Mouse (Mus musculus): ENCODE data around the gene Cenpp. TPM values are rescaled to one million over a fixed set of nuclear protein-coding genes. Genes with fewer than 3 reads are reported as not detected.

The Cenpp gene
- total and polyA plus RNA-seq, 3 experiments = 0.57 to 2.4 (median 1.8) TPM

DNA sequence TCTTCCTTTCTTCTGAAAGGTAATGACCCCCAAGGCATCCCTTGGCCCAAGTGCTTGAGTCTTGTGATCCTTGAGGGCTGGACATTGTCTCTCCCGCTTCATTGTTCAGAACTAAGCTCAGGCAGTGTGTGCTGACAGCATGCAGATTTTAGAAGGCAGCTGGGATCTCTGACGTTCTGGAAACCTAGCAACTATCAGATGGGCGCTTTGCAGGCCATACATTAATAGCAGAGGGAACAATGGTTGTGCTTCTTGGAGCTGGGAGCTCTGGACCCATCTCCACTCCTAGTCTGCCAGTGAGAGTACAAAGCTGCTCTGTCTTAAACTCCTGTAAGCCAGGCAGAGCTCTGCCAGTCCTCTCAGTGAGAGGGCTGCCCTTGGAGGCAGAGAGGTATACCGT, 216.4 kb downstream of the Cenpp start:
- TF ChIP-seq EP300 (IDR thresholded peaks at IDR 0.05; ENCODE audit: insufficient read depth, low read depth, low read length) (no peak), CTCF (IDR thresholded peaks at IDR 0.05) (no peak), POLR2A (IDR thresholded peaks at IDR 0.05; ENCODE audit: insufficient read depth, low read depth, low read length) (no peak)
- no peaks in the 10 kb centered on the region for H3K4me1 ChIP-seq (ENCODE audit: control insufficient read depth, insufficient read depth, low read length)
- H3K27ac ChIP-seq = no peak overlapping the region
- H3K4me3 ChIP-seq = no peak overlapping the region
- DNase-seq = no peak
- H3K36me3 ChIP-seq (ENCODE audit: control insufficient read depth, insufficient read depth, low read length) = no peaks in the 10 kb centered on the region
- WGBS = 49% methylated on average over 4 of the region's 4 CpGs
- no peak overlapping the region for H3K9ac ChIP-seq (ENCODE audit: low read depth, low read length)
- H3K27me3 ChIP-seq (ENCODE audit: control insufficient read depth, insufficient read depth, low read length) = no peaks in the 10 kb centered on the region
- intact Hi-C loops (cut with DNase I) = no loop called here
- H3K79me2 ChIP-seq (replicated peaks; ENCODE audit: control insufficient read depth, insufficient read depth, low read length) = peaks cover 2% of the 10 kb centered on the region; the same call in 1 of the 2 replicates

DNA sequence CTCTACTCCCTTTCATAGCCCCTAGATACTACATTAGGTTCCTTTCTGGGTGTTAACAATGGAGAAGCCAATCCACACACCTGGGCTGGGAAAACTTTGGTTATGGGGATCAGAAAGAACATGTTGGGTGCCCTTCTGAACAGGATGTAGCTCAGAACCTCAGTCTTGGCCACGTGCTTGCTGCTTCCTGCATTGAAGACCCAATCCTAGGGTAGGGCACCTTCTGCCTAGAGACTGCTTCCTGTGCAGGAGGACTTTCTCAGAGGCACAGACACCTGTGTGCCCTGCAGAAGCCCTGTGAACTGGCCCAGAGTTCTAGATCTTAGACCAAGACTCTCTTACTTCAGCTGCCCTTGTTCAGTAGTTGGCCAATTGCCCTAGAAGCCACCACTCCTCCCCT, 216.8 kb downstream of the Cenpp start:
- no peak overlapping the region for H3K27ac ChIP-seq
- H3K36me3 ChIP-seq (ENCODE audit: control insufficient read depth, insufficient read depth, low read length) = 0 out of 2 replicates have a peak, but pooled peaks cover under 1% of the 10 kb centered on the region
- WGBS = 56% methylated on average over 1 of the region's 1 CpGs
- intact Hi-C loops (cut with DNase I) = no loop called here
- DNase-seq = no peak
- no peak overlapping the region for H3K9ac ChIP-seq (ENCODE audit: low read depth, low read length)
- no peak overlapping the region for H3K4me3 ChIP-seq
- peaks cover 2% of the 10 kb centered on the region; the same call in 1 of the 2 replicates for H3K79me2 ChIP-seq (replicated peaks; ENCODE audit: control insufficient read depth, insufficient read depth, low read length)
- no peaks in the 10 kb centered on the region for H3K27me3 ChIP-seq (ENCODE audit: control insufficient read depth, insufficient read depth, low read length)
- H3K4me1 ChIP-seq (ENCODE audit: control insufficient read depth, insufficient read depth, low read length) = no peaks in the 10 kb centered on the region
- TF ChIP-seq CTCF (IDR thresholded peaks at IDR 0.05) (no peak), EP300 (IDR thresholded peaks at IDR 0.05; ENCODE audit: insufficient read depth, low read depth, low read length) (no peak), POLR2A (IDR thresholded peaks at IDR 0.05; ENCODE audit: insufficient read depth, low read depth, low read length) (no peak)

DNA sequence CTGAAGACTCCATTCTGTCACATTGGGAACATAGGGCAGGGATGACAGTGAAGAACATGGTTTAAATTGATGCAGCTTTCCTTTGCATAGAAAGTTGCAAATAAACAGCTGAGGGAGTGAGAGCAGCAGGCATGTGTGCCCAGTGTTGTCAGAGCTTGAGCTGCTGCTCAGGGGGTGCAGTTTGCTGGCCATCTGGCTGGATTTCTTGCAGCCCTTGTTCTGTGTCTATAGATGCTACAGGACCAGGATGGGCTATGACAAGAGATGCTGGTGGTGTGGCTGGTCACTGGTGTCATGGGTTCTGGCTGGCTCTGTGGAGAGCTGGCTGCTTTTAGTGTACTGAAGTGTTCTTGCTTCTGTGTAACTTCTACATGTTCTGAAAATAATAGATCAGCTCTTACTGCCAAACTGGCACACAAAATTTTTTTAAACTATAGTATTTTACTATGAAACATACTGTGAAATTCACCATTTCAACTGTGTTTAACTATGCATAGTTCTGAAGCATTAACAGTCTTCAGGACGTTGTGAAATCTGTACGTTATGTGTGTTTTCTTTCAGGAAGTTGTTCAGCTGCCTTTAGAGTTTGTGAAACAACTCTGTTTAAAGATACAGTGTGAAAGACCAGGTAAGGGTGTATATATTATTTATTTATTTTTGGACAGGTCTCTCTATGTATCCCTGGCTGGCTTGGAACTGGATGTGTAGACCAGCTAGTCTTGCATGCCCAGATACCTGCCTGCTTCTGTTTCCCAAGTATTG, 219.1 kb downstream of the Cenpp start:
- TF ChIP-seq CTCF (IDR thresholded peaks at IDR 0.05) = no peak
- no peak for TF ChIP-seq EP300 (IDR thresholded peaks at IDR 0.05; ENCODE audit: insufficient read depth, low read depth, low read length)
- TF ChIP-seq POLR2A (IDR thresholded peaks at IDR 0.05; ENCODE audit: insufficient read depth, low read depth, low read length) = no peak

DNA sequence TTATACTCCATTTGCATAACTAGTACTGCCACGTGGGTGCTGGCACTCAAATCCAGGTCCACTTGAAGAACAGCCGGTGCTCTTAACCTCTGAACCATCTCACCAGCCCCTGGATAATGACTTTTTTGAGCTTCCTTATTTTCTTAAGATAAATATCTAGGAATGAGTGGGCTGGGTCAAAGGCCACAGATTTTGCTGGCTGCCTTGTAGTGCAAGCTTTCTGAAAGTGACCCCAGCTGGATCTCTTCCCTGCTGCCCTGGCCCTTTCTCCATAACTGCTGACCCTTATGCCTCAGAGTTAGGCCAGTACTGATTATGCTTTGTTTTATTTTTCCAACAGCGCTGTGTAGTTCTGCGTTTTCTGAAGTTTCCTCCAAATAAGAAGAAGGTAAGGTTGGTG, 222.1 kb downstream of the Cenpp start:
- no peak for DNase-seq
- Histone ChIP-seq H3K27ac (no peak overlapping the region), H3K4me3 (no peak overlapping the region), H3K27me3 (ENCODE audit: control insufficient read depth, insufficient read depth, low read length) (no peaks in the 10 kb centered on the region), H3K4me1 (ENCODE audit: control insufficient read depth, insufficient read depth, low read length) (peaks cover 7% of the 10 kb centered on the region), H3K9ac (ENCODE audit: low read depth, low read length) (no peak overlapping the region), H3K79me2 (replicated peaks; ENCODE audit: control insufficient read depth, insufficient read depth, low read length) (peaks cover 4% of the 10 kb centered on the region), H3K36me3 (ENCODE audit: control insufficient read depth, insufficient read depth, low read length) (0 out of 2 replicates have a peak, but pooled peaks cover 2% of the 10 kb centered on the region)
- TF ChIP-seq EP300 (IDR thresholded peaks at IDR 0.05; ENCODE audit: insufficient read depth, low read depth, low read length) (no peak), POLR2A (IDR thresholded peaks at IDR 0.05; ENCODE audit: insufficient read depth, low read depth, low read length) (no peak), CTCF (IDR thresholded peaks at IDR 0.05) (no peak)
- 51% methylated on average over 4 of the region's 4 CpGs for WGBS
- intact Hi-C loops (cut with DNase I) = no loop called here

More for the DNA sequence above, 219.1 kb downstream of the Cenpp start:
- no peak overlapping the region for H3K9ac ChIP-seq (ENCODE audit: low read depth, low read length)
- 93% methylated on average over 2 of the region's 2 CpGs for WGBS
- H3K4me3 ChIP-seq = no peak overlapping the region
- intact Hi-C loops (cut with DNase I) = no loop called here
- no peak overlapping the region for H3K27ac ChIP-seq
- H3K36me3 ChIP-seq (ENCODE audit: control insufficient read depth, insufficient read depth, low read length) = 0 out of 2 replicates have a peak, but pooled peaks cover 2% of the 10 kb centered on the region
- H3K27me3 ChIP-seq (ENCODE audit: control insufficient read depth, insufficient read depth, low read length) = no peaks in the 10 kb centered on the region
- H3K4me1 ChIP-seq (ENCODE audit: control insufficient read depth, insufficient read depth, low read length) = no peaks in the 10 kb centered on the region
- H3K79me2 ChIP-seq (replicated peaks; ENCODE audit: control insufficient read depth, insufficient read depth, low read length) = peaks cover 2% of the 10 kb centered on the region; the same call in 1 of the 2 replicates
- no peak for DNase-seq

DNA sequence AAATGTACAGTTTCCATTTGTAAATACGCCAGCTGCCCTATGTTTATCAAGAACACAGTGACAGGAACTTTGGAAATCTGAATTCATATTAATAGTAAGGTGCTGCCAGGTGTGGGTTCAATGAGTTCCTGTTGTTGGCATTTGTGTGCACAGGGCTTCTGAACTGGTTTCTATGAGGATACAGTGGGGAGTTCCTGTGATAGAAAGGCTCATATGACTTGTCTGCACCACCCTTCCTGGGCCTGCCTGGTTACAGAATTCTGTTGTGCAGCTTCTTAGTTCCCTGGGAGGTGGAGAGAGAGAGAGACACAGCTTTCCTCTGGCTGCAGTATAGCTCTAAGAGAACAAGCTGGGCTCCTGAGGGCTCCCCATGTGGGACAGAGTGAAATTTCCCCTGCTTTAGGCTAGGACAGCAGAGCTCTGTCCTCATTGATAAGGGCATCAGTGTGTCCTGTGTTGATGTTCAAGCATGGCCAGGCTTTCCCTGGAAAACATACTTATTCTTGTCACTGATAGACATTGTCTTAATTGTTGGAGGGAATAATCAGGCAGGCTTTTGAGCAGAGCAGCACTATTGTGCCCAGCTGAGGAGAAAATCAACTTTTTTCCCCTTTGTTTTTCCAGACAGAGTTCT, 224.4 kb downstream of the Cenpp start:
- DNase-seq = peak in 1 of 2 experiments; percentile 16
- Histone ChIP-seq H3K27me3 (ENCODE audit: control insufficient read depth, insufficient read depth, low read length) (no peaks in the 10 kb centered on the region), H3K4me3 (no peak overlapping the region), H3K36me3 (ENCODE audit: control insufficient read depth, insufficient read depth, low read length) (0 out of 2 replicates have a peak, but pooled peaks cover 2% of the 10 kb centered on the region), H3K4me1 (ENCODE audit: control insufficient read depth, insufficient read depth, low read length) (peaks cover 7% of the 10 kb centered on the region), H3K27ac (peak overlapping the region; percentile 55), H3K9ac (ENCODE audit: low read depth, low read length) (peak overlapping the region; percentile 51), H3K79me2 (replicated peaks; ENCODE audit: control insufficient read depth, insufficient read depth, low read length) (peaks cover 4% of the 10 kb centered on the region)
- intact Hi-C loops (cut with DNase I) = no loop called here
- TF ChIP-seq EP300 (IDR thresholded peaks at IDR 0.05; ENCODE audit: insufficient read depth, low read depth, low read length) (0 out of 2 replicates have a peak, but pooled peaks have one; percentile 9), CTCF (IDR thresholded peaks at IDR 0.05) (no peak), POLR2A (IDR thresholded peaks at IDR 0.05; ENCODE audit: insufficient read depth, low read depth, low read length) (0 out of 2 replicates have a peak, but pooled peaks have one; percentile 25)
- 43% methylated on average over 1 of the region's 1 CpGs for whole genome bisulfite sequencing

Measured in heart, adult 2 months (tissue).